Comparison of ENCODE assay signal across 8 mouse cellular contexts in the genomic region with DNA sequence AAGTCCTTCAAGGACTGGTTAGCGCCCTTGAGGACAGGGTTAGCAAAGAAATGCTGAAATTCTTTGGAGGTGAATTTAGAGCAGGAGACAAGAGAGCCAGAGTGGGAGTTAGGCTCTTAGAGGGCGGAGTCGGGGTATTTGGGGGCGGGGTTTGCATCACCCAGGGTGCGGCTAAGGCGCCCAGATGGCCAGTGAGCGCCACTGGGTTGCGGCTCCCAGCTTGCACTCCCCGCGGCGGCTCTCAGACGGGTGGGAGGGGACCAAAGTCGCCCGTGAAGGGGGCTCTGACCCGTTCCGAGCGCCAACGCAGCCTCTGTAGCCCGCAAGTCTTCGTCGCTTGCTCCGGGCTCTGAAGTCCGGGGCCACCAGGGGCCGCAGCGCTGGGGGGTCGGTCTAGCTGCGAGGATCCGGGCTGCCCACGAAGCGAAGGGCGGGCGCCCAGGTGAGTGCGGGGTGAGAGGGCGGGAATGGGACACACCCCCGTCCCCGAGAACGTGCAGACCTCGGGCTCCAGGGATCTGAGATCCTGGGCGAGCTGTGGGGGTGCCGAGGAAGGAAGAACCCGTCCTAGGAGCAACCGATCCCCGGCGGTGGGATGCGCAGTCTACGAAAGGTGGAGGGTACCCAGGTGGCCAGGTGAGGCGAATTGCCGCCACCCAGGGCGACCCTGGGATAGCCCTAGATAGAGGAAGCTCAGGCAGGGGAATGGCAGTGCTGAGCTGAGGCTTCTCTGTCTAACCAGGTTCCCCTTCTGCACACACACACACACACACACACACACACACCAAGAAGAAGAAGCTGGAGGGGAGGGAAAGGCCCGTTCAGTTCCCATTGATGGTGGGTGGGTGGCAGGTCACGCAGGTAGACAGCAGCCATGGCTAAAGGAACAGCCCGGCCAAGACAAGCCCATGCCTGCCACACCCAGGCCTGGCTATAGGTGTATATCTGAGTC. TPM values are rescaled to one million over a fixed set of nuclear protein-coding genes. Genes with fewer than 3 reads are reported as not detected.
DNase-seq lines count a peak whose midpoint lies in the region; ATAC-seq and TF ChIP-seq lines count a peak whose summit lies in the region.

A gene (plus strand): TSS at position 156 of the 952 bp plus-strand sequence.

- peak within 1 kb of the TSS; percentile 80 for H3K27ac ChIP-seq in ES-Bruce4 (ENCODE audit: insufficient read depth, low read length)
- H3K27ac ChIP-seq in forebrain, embryonic 11.5 days (ENCODE audit: low read depth, low read length) = no peak within 1 kb of the TSS
- no peak within 1 kb of the TSS for H3K27ac ChIP-seq in hindbrain, embryonic 11.5 days (ENCODE audit: low read depth, low read length)
- H3K27ac ChIP-seq in limb, embryonic 13.5 days = no peak within 1 kb of the TSS
- H3K27ac ChIP-seq in midbrain, embryonic 11.5 days (ENCODE audit: low read depth, low read length) = no peak within 1 kb of the TSS
- H3K27ac ChIP-seq in stomach, embryonic 14.5 days (ENCODE audit: low read length) = no peak within 1 kb of the TSS

- H3K27me3 ChIP-seq in ES-Bruce4 (ENCODE audit: control insufficient read depth, insufficient read depth, low read length, poor library complexity, severe bottlenecking) = no peaks in the 10 kb centered on the region
- peaks cover 31% of the 10 kb centered on the region for H3K27me3 ChIP-seq in forebrain, embryonic 11.5 days (ENCODE audit: control insufficient read depth, insufficient read depth, low read length)
- peaks cover 31% of the 10 kb centered on the region for H3K27me3 ChIP-seq in hindbrain, embryonic 11.5 days (ENCODE audit: control insufficient read depth, insufficient read depth, low read length)
- peaks cover 82% of the 10 kb centered on the region for H3K27me3 ChIP-seq in limb, embryonic 13.5 days
- H3K27me3 ChIP-seq in midbrain, embryonic 11.5 days (ENCODE audit: control insufficient read depth, insufficient read depth, low read length) = peaks cover 18% of the 10 kb centered on the region
- H3K27me3 ChIP-seq in stomach, embryonic 14.5 days (ENCODE audit: control insufficient read depth, insufficient read depth, low read length) = peaks cover 17% of the 10 kb centered on the region; the same call in 1 of the 2 replicates

- H3K4me2 ChIP-seq in forebrain, embryonic 11.5 days (ENCODE audit: low read depth, low read length, severe bottlenecking) = peak within 1 kb of the TSS; percentile 71
- peak within 1 kb of the TSS; percentile 68 for H3K4me2 ChIP-seq in hindbrain, embryonic 11.5 days (replicated peaks; ENCODE audit: low read depth, low read length)
- H3K4me2 ChIP-seq in limb, embryonic 13.5 days (replicated peaks) = peak within 1 kb of the TSS; percentile 76
- H3K4me2 ChIP-seq in midbrain, embryonic 11.5 days = peak within 1 kb of the TSS; percentile 86
- H3K4me2 ChIP-seq in stomach, embryonic 14.5 days (replicated peaks; ENCODE audit: low read depth, low read length) = peak within 1 kb of the TSS; percentile 71

- H3K36me3 ChIP-seq in ES-Bruce4 (ENCODE audit: control insufficient read depth, insufficient read depth, low read length, poor library complexity, severe bottlenecking) = no peaks in the 10 kb centered on the region
- no peaks in the 10 kb centered on the region for H3K36me3 ChIP-seq in forebrain, embryonic 11.5 days (ENCODE audit: control insufficient read depth, insufficient read depth, low read length)
- H3K36me3 ChIP-seq in hindbrain, embryonic 11.5 days (ENCODE audit: control insufficient read depth, insufficient read depth, low read length) = no peaks in the 10 kb centered on the region
- no peaks in the 10 kb centered on the region for H3K36me3 ChIP-seq in limb, embryonic 13.5 days
- H3K36me3 ChIP-seq in midbrain, embryonic 11.5 days (ENCODE audit: control insufficient read depth, insufficient read depth, low read length) = no peaks in the 10 kb centered on the region
- no peaks in the 10 kb centered on the region for H3K36me3 ChIP-seq in stomach, embryonic 14.5 days (ENCODE audit: control insufficient read depth, insufficient read depth, low read length)

- H3K9me3 ChIP-seq in ES-Bruce4 (replicated peaks; ENCODE audit: control insufficient read depth, insufficient read depth, low read length, poor library complexity, severe bottlenecking) = no peaks in the 10 kb centered on the region
- no peaks in the 10 kb centered on the region for H3K9me3 ChIP-seq in forebrain, embryonic 11.5 days (ENCODE audit: control insufficient read depth, low read length)
- no peaks in the 10 kb centered on the region for H3K9me3 ChIP-seq in hindbrain, embryonic 11.5 days (ENCODE audit: control insufficient read depth, low read length)
- no peaks in the 10 kb centered on the region for H3K9me3 ChIP-seq in limb, embryonic 13.5 days
- H3K9me3 ChIP-seq in midbrain, embryonic 11.5 days (ENCODE audit: control insufficient read depth, low read length) = no peaks in the 10 kb centered on the region
- H3K9me3 ChIP-seq in stomach, embryonic 14.5 days (ENCODE audit: control insufficient read depth, low read depth, low read length) = no peaks in the 10 kb centered on the region

- H3K4me3 ChIP-seq in ES-Bruce4 (ENCODE audit: low read depth, low read length) = peak within 1 kb of the TSS; percentile 61
- H3K4me3 ChIP-seq in forebrain, embryonic 11.5 days (ENCODE audit: low read depth, low read length) = peak within 1 kb of the TSS; percentile 36
- H3K4me3 ChIP-seq in hindbrain, embryonic 11.5 days (ENCODE audit: low read depth, low read length) = peak within 1 kb of the TSS; percentile 38
- peak within 1 kb of the TSS; percentile 47 for H3K4me3 ChIP-seq in limb, embryonic 13.5 days
- peak within 1 kb of the TSS; percentile 40 for H3K4me3 ChIP-seq in midbrain, embryonic 11.5 days (ENCODE audit: low read depth, low read length)
- peak within 1 kb of the TSS; percentile 37 for H3K4me3 ChIP-seq in stomach, embryonic 14.5 days (ENCODE audit: low read depth, low read length)

- TF ChIP-seq CTCF in ES-Bruce4 (IDR thresholded peaks at IDR 0.05; ENCODE audit: low read depth, low read length) = no peak

- no peak for TF ChIP-seq POLR2A in ES-Bruce4 (IDR thresholded peaks at IDR 0.05; ENCODE audit: insufficient read depth, low read length)

- DNase-seq in adrenal gland, adult 8-10 months = peak; percentile 37
- peak; percentile 65 for DNase-seq in forebrain, embryonic 11.5 days (ENCODE audit: low spot score)
- DNase-seq in hindbrain, embryonic 11.5 days (ENCODE audit: low spot score) = peak; percentile 61
- DNase-seq in midbrain, embryonic 11.5 days (ENCODE audit: low spot score, missing footprints) = peak; percentile 88
- no peak for DNase-seq in left cerebral cortex, adult 9 months (ENCODE audit: low spot score in 2 of 2)

- ATAC-seq in forebrain, embryonic 11.5 days (replicated peaks; ENCODE audit: low FRiP score) = 0 out of 2 replicates have a peak, but pooled peaks have one; percentile 30
- ATAC-seq in hindbrain, embryonic 11.5 days (ENCODE audit: low FRiP score) = peak; percentile 71
- ATAC-seq in limb, embryonic 13.5 days (ENCODE audit: low FRiP score, low read depth) = peak; percentile 28; the same call in 1 of the 2 replicates
- peak; percentile 75 for ATAC-seq in midbrain, embryonic 11.5 days (ENCODE audit: low FRiP score)
- ATAC-seq in stomach, embryonic 14.5 days (ENCODE audit: insufficient number of reproducible peaks, insufficient read depth, low FRiP score, low read depth) = peak; percentile 67; the same call in 1 of the 2 replicates

- peak within 1 kb of the TSS; percentile 57 for H3K9ac ChIP-seq in ES-Bruce4 (ENCODE audit: low read depth, poor library complexity, severe bottlenecking)
- H3K9ac ChIP-seq in forebrain, embryonic 11.5 days (ENCODE audit: low read length) = peak within 1 kb of the TSS; percentile 45; the same call in 1 of the 2 replicates
- peak within 1 kb of the TSS; percentile 42 for H3K9ac ChIP-seq in hindbrain, embryonic 11.5 days (ENCODE audit: low read depth, low read length)
- peak within 1 kb of the TSS; percentile 62 for H3K9ac ChIP-seq in limb, embryonic 13.5 days
- peak within 1 kb of the TSS; percentile 43 for H3K9ac ChIP-seq in midbrain, embryonic 11.5 days (ENCODE audit: low read length)
- H3K9ac ChIP-seq in stomach, embryonic 14.5 days (replicated peaks; ENCODE audit: low read depth, low read length) = no peak within 1 kb of the TSS

- no peak for TF ChIP-seq EP300 in ES-Bruce4 (IDR thresholded peaks at IDR 0.05; ENCODE audit: insufficient read depth, low read depth, low read length)

- WGBS in forebrain, embryonic 11.5 days = 4% methylated on average over 46 of the region's 52 CpGs
- 2% methylated on average over 52 of the region's 52 CpGs for WGBS in hindbrain, embryonic 11.5 days
- WGBS in limb, embryonic 13.5 days = 3% methylated on average over 52 of the region's 52 CpGs
- WGBS in midbrain, embryonic 11.5 days = 3% methylated on average over 52 of the region's 52 CpGs
- WGBS in stomach, embryonic 14.5 days = 3% methylated on average over 52 of the region's 52 CpGs

- H3K4me1 ChIP-seq in ES-Bruce4 (ENCODE audit: control insufficient read depth, insufficient read depth, low read length) = no peaks in the 10 kb centered on the region
- H3K4me1 ChIP-seq in forebrain, embryonic 11.5 days (replicated peaks; ENCODE audit: control insufficient read depth, insufficient read depth, low read length) = peaks cover 5% of the 10 kb centered on the region
- 0 out of 2 replicates have a peak, but pooled peaks cover 3% of the 10 kb centered on the region for H3K4me1 ChIP-seq in hindbrain, embryonic 11.5 days (replicated peaks; ENCODE audit: control insufficient read depth, insufficient read depth, low read length)
- H3K4me1 ChIP-seq in limb, embryonic 13.5 days = peaks cover 17% of the 10 kb centered on the region
- peaks cover 10% of the 10 kb centered on the region for H3K4me1 ChIP-seq in midbrain, embryonic 11.5 days (ENCODE audit: control insufficient read depth, insufficient read depth, low read length)
- peaks cover 8% of the 10 kb centered on the region; the same call in 1 of the 2 replicates for H3K4me1 ChIP-seq in stomach, embryonic 14.5 days (ENCODE audit: control insufficient read depth, insufficient read depth, low read length)

RNA-seq across cellular contexts. Expression of the gene that starts here (rescaled TPM):
- 2.4 TPM in 2 replicates for polyA plus RNA-seq in ES-Bruce4 (2011; ENCODE audit: insufficient read depth, insufficient read length, low read depth, missing spikeins)
- total RNA-seq in adrenal gland, adult 8-10 months (2022) = 1 to 10 TPM; 3.3 to 5.5 (median 4.5) TPM
- polyA plus RNA-seq in forebrain, embryonic 11.5 days (2014; fragmentation: Nextera tagmentation; extraction: Ambion mirVana) = 1.8 TPM in 2 replicates
- polyA plus RNA-seq in hindbrain, embryonic 11.5 days (2014; fragmentation: Nextera tagmentation; extraction: Ambion mirVana) = 2.0 and 2.4 TPM in 2 replicates
- polyA plus RNA-seq in limb, embryonic 13.5 days (2015; fragmentation: Nextera tagmentation; extraction: Ambion mirVana) = 6.7 and 7.9 TPM in 2 replicates
- polyA plus RNA-seq in midbrain, embryonic 11.5 days (2014; fragmentation: Nextera tagmentation; extraction: Ambion mirVana) = 2.4 and 2.5 TPM in 2 replicates
- 4.3 and 4.9 TPM in 2 replicates for polyA plus RNA-seq in stomach, embryonic 14.5 days (2014; fragmentation: Nextera tagmentation; extraction: Ambion mirVana)

Comparison
In these comparisons a context has a peak if more than half of its experiments do, and no peak if none do; other contexts are left out.
1. DNase-seq: peak in adrenal gland, adult 8-10 months (single experiment), forebrain, embryonic 11.5 days (single experiment), hindbrain, embryonic 11.5 days (single experiment) and midbrain, embryonic 11.5 days (single experiment); none in left cerebral cortex, adult 9 months (0 of 2).
2. Peak in every context shown above with its lines, with median percentiles within 50 percentile points of each other: H3K4me3 ChIP-seq, ATAC-seq and H3K4me2 ChIP-seq.